Mouse (Mus musculus) common myeloid progenitor, adult 5-6 weeks (primary cell): ENCODE measurements at regions not wholly inside any gene's neighbourhood (a gene's known extent, or its start where the extent isn't known, plus 50 kb on each side); places are given as distances from the start of the nearest gene placed in this dataset.

Experiments
- ATAC-seq: replicated peaks from 2 replicates; pipeline ENCODE4 v1.8.0; 2016; ENCODE audit warnings: low read depth, mild to moderate bottlenecking, moderate TSS enrichment, inconsistent platforms; ENCODE audit not compliant: poor library complexity, severe bottlenecking

DNA sequence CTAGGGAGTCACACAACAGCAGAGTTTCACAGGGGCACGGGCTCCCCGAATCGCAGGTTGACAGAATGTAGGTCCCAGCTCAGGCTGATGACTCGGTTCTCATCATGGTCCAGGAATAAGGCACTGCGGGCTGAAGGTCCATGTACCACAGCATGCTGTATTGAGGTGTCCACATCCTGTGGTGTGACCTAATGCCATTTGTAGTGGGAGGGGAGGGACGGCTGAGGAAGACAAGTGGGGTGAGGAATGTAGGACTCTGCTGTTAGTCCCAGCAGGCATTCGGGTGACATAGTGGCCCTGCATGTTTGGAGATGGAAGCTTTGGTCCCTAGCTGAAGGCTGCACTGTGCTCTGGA lies 84.5 kb upstream of the Zc3h12a start:
- no peak for ATAC-seq

DNA sequence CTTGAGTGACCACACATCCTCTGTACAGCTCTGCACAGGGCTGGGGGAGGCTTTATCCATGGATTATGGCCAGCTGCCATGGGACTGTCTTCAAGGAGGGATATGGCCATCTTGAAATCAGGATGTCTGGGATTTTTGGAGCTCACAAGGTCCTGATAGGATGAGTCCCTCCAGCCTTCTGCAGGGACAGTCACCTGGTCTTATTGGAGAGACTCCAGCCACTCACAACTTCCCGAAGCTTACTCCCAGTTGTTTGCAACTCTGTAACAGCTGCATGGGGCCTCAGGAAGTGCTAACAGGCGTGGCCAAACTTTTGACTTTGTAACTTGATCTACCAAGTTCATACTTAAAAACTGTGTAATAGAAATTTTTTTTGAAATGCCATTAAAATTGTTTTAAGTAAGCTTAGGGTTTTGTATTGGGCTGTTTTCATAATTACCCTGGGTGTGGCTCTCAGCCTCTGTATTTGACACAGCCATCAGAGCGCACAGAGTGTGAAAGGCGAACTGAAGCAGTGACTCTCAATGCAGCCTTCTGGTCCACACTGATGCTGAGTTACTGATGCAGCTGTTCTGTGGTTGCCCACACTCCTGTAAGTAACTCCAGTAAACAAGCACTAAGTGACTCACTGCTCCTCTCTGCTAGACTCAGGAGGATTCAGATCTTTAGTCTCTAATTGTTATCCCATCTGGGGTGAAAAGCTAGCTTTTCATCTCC lies 84.0 kb upstream of the Zc3h12a start:
- no peak for ATAC-seq

DNA sequence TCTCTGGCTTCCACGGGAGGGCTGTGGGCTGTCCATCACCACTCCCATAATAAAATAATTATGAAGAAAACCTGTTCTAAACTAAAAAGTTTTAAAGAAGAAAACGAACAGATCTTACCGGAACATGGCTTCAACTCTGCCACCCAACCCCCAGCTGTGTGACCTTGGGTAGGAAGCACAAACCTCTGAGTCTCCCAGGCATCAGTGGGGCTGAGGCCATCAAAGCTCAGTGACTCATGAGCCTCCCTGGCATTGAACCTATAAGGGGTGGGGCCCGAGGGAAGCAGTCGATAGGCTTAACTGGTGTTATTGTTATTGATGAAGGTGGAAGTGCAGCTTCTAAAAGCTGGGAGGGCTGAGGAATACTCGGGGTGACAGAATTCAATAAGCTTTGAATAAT lies 83.1 kb upstream of the Zc3h12a start:
- no peak for ATAC-seq

DNA sequence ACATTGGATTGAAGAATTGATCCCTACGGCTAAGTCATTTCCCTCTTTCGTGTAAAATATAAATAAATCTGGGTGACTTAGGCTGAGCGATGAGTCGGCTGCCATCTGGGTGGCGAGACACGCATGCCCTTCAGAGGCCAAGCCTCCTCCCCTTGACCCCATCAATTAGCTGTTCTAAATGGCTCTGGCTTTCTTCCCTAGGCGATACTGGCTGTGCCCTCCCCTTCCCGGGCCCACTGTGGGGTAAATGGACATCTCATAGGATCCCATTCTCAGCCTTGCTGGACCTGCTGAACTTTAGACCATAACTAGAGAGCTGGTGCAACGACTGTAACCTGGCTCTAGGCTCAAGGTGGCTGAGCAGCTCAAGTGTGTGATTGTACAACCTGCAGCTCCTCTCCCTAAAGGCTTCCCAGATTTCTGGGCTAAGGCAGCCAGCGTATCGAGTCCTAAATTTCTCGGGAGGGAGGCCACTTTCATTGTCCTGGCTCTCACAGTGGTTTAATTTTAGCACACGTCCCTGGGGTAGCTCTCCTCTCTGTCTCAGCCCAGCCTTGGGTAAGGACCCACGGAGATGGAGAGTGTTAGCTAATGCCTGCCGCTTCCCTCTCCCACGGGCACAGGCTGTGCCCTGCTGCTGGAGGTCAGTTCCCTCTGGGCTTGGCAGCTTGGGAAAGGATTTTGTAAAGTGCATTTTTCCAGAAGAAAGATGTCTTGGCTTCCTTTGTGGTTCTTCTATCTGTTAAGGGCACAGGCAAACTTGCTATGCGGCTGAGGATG lies 80.7 kb upstream of the Zc3h12a start:
- ATAC-seq = no peak

DNA sequence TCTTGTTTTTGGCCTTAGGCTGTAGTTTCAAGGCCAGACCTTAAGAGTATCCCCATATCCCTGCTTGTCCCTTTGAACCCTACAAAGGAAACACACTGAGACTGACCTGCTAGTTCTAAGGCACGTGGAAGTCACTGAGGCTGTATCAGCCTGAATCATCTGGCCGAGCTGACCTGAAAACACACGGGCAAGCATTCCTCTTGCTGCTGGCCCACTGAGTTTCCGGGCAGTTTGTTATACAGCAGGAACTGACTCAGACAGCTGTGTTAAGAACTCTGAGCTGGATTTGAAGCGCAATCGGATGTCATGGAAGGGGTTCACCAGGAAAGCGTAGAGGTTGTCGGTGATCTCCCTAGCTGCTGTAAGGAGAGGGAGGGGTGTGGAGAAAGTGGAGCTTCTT lies 75.9 kb upstream of the Zc3h12a start:
- ATAC-seq = no peak

DNA sequence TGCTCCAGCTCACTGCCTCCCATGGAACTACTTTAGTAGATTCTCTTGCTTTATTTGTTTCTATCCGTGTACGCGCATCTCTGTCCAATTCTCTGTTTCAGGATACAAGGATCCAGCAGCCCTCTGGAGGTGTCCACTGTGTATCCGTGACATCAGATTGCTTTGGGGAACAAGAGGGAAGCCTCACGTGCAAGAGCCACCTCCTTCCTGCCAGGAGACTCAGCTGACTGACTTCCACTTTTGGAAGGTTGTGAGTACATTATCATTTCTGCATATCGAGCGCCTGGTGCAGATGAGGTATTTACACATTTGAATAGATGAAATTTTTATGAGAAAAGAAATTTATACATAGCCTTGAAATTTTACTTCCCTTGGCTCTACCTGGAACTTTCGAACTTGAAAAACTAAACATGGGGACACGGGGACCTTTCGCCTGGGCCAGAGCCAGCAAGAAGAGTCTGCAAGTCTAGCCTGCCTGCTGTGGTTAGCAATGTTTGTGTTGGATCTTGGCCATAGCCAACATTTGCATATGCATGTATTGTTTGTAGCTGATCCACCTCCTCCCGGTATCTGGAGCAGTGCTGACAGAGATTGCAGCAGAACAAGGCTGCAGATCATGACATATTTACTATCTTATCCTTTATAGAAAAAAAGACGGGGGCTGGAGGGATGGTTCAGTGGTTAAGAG lies 74.1 kb upstream of the Zc3h12a start:
- ATAC-seq = peak; percentile 72

DNA sequence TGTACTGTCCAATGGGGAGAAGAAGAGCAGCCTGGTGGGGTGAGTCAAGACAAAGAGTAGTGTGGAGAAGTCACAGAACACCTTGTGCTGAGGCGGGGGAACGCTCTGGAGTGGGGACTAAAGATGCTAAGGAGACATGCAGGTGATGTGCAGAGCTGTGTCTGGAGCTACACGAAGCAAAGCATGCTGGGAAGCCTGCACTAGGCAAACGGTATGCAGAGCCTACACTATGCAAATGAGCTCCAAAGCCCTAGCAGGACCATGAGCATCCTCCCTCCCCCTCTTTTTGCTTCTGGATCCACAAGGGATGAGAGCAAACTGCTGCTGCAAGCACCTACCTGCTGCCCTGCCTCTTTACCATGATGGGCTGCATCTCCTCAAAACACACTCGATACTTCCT lies 73.1 kb upstream of the Zc3h12a start:
- no peak for ATAC-seq

DNA sequence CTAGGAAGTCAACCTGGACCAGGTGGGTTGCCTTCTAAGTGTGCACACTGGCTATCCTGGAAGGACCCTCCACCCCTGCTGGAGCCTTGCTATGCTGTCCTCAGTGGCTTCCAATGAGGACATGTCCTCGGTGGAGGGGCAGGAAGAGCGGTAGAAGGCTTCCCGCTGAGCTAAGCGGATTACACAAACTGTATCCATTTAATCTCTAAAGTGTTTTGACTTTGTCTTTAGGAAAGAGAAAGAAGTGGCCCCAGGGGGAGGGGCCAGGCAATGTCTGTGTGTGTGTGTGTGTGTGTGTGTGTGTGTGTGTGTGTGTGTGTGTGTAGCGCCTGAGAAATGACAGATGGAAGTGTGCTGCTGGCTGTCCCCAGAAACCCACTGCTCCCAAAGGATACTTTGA lies 71.6 kb upstream of the Zc3h12a start:
- ATAC-seq = no peak

DNA sequence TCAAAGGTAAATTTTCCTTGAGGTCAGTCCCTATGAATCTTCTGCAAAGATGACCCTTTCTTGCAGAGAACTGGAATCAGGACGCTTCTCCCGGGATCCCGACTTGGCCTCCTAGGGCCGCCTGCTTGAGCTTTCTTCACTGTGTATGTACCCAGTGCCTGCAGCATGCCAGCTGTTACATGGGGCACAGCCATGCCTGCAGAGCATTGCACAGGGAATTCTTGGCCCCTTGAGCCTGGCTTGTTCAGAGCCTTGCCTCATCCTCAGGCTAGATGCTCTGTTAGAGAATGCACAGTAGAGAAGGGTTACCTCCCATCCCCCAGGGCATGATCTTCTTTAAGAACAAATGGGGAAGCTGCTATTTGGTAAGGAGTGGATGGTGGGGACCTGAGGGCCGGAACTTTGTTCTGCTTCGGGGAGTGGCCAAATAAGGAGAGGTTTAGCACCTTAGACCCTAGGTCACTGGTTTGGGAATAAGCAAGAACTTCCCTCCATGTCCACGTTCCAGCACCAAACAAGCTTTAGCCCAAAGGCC lies 68.3 kb upstream of the Zc3h12a start:
- ATAC-seq = peak; percentile 71

DNA sequence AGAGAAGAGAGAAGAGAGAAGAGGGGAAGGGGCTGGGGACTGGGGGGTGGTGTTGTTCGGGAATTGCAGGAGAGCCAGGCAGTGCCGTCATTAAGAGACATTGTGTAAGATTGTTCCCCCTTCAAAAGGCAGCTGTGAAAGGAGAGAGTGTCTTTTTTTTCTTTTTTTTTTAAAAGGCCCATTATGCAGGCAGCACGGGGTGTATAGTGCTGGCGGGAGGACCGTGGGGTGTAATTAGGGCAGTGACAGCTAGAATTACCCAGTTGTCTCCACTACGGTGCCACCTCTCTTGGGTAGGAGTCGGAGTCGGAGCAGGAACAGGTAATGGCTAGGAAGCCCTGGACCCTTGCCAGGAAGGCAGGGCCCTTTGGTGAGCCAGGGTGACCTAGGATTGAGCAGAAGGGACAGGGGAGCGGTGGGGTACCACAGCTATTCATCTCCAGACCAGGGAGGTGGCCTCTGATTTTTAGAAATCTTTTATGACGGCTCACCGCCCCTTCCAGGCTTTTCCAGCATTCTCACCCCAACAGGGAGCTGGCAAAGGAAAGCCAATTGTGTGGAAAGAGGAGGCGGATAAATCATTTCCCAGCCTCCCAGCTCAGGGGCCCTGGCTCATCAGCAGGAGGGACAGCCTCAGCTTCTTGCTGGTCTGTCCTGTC lies 67.2 kb upstream of the Zc3h12a start:
- no peak for ATAC-seq

DNA sequence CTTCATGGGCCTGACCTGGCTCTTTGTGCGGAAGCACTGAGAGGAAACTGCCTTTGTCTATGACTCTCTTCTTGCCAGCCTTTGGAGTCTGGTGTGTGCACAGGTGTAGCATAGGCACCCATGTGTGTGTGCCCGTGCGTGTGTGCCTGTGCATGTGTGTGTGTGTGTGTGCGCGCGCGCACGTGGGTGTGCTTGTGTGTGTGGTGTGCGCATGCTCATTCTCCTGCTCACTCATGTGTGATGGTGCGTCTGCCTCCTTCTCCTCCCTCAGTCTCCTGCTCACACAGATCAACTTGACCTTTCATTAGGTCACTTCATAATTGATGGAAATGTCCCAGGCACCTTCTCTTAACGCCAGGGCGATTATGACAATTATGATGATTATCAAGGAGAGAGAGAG lies 66.7 kb upstream of the Zc3h12a start:
- no peak for ATAC-seq

DNA sequence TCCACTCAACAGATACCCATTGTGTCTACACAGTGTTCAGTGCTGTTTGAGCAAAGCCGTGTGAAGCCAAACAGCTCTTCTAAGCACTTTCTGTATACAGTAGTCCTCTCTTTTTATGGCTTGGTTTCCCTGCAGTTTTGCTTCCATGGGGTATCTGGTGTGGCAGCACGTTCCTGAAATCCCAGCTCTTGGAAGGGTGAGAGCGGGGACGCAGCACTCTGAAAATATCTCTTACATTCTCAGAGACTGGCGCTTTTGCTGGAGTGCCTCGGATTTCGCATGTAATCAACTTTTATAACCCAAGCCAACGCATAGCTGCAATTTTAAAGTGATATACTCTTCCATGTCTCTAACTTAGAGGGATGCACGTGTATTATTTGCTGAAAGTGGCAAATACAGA lies 64.0 kb upstream of the Zc3h12a start:
- no peak for ATAC-seq

DNA sequence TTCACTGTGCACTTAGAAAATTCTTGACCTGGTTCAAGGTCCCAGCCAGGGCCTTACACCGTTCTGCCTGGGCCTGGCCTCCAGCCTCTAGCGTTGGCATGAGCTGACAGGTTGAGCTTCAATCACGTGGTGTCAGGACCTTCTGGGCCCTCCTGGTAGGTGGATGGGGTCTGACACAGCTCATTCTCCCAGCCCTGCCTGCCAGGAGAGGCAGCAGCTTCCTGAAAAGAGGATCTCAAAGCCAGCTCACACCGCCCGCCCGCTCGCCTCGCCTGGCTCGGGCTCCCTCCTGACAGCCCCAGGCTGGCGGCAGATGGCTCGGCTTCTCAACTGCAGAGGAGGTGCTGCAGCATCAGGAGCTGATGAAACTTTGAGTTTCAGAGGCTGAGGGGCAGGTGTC lies 63.4 kb upstream of the Zc3h12a start:
- no peak; the same call in 1 of the 2 replicates for ATAC-seq

DNA sequence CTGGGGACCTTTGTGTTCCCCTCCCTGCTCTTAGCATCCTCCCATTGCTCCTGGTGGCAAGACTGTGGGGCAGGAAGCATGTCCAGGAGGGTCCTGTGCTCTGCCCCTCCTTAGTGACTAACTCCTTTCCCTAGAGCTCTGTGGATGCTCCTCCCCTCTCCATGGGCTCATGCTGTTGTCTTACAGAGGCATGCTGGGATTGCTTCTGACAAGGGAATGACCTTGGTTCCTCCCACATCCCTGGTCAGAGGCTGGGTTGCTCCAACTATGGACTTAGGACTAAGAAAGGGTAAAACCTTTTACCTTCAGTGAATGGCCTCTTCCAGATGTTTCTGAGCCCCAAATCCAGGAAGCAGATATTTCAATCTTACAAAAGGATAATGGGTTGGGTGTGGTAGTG lies 62.3 kb upstream of the Zc3h12a start:
- ATAC-seq = no peak

DNA sequence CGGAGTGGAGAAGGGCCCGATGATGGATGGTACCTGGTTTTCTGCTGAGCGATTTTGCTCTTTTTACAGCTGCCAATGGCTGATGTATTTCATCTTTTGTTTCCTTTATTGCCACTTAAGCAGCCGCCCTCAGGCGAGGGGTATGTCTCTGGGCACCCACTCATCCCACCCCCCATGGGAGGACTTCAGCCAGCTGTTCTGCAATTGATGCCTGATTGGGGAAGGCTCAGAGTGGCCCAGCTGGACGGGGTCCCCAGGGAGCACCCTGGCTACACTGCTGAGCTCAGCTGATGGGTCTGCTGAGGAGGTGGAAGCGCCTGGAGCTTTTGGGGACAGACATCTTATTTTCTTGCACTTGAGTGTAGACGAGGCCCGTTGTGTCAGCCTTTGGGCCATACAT lies 58.6 kb upstream of the Zc3h12a start:
- ATAC-seq = no peak

DNA sequence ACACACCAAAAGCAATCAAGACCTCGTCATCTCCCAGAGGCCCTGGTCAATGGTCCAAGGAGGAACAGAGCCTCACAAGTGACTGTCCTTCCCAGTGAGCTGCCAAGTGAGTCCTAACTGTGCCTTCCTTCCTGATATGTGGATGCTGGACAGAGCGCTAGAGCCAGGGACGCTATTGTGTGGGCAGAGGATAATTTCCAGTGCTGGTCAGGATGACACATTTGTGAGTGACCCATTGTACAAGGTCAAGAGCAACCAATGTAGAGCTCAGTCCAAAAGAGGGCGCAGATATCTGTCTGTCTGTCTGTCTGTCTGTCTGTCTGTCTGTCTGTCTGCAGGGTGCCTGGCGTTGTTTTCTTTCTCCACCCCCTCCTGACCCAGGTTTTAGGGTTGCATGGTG lies 57.4 kb upstream of the Zc3h12a start:
- no peak for ATAC-seq

DNA sequence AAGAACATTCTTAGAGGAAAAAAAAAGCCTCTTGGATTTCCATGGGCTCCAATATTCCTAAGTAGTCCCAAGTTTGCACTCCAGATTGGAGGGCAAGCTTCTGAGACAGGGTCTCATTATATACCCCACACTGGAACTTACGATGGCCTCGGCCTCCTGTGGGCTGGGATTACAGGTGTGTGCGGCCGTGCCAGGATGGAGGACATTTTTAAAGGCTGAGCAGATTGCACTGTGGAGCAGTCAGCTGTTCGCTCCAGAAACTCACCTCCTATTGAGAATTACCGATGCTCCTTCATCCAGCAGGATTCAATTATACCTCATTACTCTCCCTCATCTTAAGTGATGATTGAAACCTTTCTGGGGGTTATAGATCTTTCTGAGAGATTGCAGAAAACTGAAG lies 53.3 kb upstream of the Zc3h12a start:
- no peak for ATAC-seq

DNA sequence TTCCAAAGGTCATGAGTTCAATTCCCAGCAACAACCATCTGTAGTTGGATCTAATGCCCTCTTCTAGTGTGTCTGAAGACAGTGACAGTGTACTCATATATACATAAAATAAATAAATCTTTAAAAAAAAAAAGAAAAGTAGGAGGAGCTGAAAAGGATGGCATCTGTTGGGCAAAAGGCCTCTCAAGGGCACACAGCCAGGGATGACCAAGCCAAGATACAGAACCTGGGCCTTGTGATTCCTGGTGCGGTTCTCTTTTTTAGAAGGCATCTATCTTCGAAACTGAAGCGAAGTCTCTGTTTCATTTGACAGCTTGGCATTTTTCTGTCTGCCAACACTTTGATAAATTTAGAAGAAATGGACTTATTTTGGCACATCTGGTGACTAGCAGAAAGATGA lies 50.9 kb upstream of the Zc3h12a start:
- no peak for ATAC-seq

DNA sequence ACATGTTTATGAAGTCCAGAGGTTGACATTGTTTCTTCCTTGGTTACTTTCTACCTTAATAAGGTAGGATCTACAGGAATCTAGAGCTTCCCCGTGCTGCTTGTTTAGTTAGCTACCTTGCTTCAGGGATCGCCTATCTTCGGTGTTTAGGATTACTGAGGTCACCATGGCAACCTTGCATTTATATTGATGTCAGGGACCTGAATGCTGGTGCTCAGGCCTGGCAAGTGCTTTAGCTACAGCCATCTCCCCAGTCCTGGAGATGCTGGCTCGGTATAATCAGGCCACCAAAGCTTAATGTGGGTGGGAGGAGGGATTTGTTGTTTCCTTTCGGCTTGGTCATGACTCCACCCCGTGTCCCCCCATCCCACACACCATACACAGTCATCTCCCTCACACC lies 50.0 kb upstream of the Zc3h12a start:
- no peak for ATAC-seq
